Mouse (Mus musculus) embryonic facial prominence, embryonic 15.5 days (tissue): ENCODE data around the gene Ammecr1. TPM values are rescaled to one million over a fixed set of nuclear protein-coding genes. Genes with fewer than 3 reads are reported as not detected.

ENCODE experiments used
- ATAC-seq: fragments of 200-750 bp; cut with Nextera tagmentation; 2 replicates; pipeline ENCODE4 v1.8.0; 2017; ENCODE audit warnings: low read depth, moderate TSS enrichment; ENCODE audit not compliant: insufficient number of reproducible peaks, low FRiP score, low TSS enrichment
- H3K27ac ChIP-seq: fragments of 300-500 bp; sonication (generic); replicated peaks from 2 replicates; pipeline ENCODE4 v1.5.1; 2015; ENCODE audit warnings: mild to moderate bottlenecking, inconsistent platforms
- H3K27me3 ChIP-seq: fragments of 300-500 bp; sonication (generic); 2 replicates; pipeline ENCODE4 v1.6.1; 2015; ENCODE audit warnings: inconsistent platforms
- H3K36me3 ChIP-seq: fragments of 300-500 bp; sonication (generic); 2 replicates; pipeline ENCODE4 v1.6.1; 2015; ENCODE audit warnings: mild to moderate bottlenecking, inconsistent platforms
- H3K4me1 ChIP-seq: fragments of 300-500 bp; sonication (generic); 2 replicates; pipeline ENCODE4 v1.6.1; 2015; ENCODE audit warnings: inconsistent platforms
- H3K4me2 ChIP-seq: fragments of 300-500 bp; sonication (generic); replicated peaks from 2 replicates; pipeline ENCODE4 v1.6.1; 2015; ENCODE audit warnings: mild to moderate bottlenecking, inconsistent platforms
- H3K4me3 ChIP-seq: fragments of 300-500 bp; sonication (generic); replicated peaks from 2 replicates; pipeline ENCODE4 v1.5.1; 2015; ENCODE audit warnings: mild to moderate bottlenecking, inconsistent platforms
- H3K9ac ChIP-seq: fragments of 300-500 bp; sonication (generic); 2 replicates; pipeline ENCODE4 v1.6.1; 2015; ENCODE audit warnings: inconsistent platforms
- H3K9me3 ChIP-seq: fragments of 300-500 bp; sonication (generic); replicated peaks from 2 replicates; pipeline ENCODE4 v1.6.1; 2016; ENCODE audit warnings: inconsistent platforms
- WGBS: fragments of 180-500 bp; shearing (Covaris S2); methylation state at CpG from one replicate; pipeline ENCODE4 v1.1.7; 2015; 5-methylcytosine and 5-hydroxymethylcytosine counted together
- polyA plus RNA-seq: library from polyadenylated mRNA; unstranded; fragments of >200 nt; fragmentation: Nextera tagmentation; extraction: Ambion mirVana; gene quantifications from 2 replicates; pipeline ENCODE4 v1.2.1, GENCODE M21; 2015

The Ammecr1 gene
- polyA plus RNA-seq, 1 experiment from 2014 or later, result 18.9 TPM

GRCm38 (mm10) chrX:142980855-142981529, 14.5 kb upstream of the Ammecr1 start:
- Histone ChIP-seq H3K4me3 (no peak overlapping the region), H3K36me3 (no peaks in the 10 kb centered on the region), H3K9me3 (no peaks in the 10 kb centered on the region), H3K27ac (no peak overlapping the region), H3K4me1 (no peaks in the 10 kb centered on the region), H3K4me2 (no peak overlapping the region), H3K27me3 (peaks cover 4% of the 10 kb centered on the region; the same call in 1 of the 2 replicates), H3K9ac (no peak overlapping the region)
- 70% methylated on average over 2 of the region's 2 CpGs for WGBS
- ATAC-seq, result no peak

GRCm38 (mm10) chrX:142979224-142979623, 12.7 kb upstream of the Ammecr1 start:
- H3K4me2 ChIP-seq, result no peak overlapping the region
- no peaks in the 10 kb centered on the region for H3K36me3 ChIP-seq
- H3K27ac ChIP-seq, result no peak overlapping the region
- no peak overlapping the region for H3K4me3 ChIP-seq
- 68% methylated on average over 4 of the region's 4 CpGs for whole genome bisulfite sequencing
- no peaks in the 10 kb centered on the region for H3K9me3 ChIP-seq
- peaks cover 4% of the 10 kb centered on the region; the same call in 1 of the 2 replicates for H3K27me3 ChIP-seq
- H3K9ac ChIP-seq, result no peak overlapping the region
- no peak for ATAC-seq
- no peaks in the 10 kb centered on the region for H3K4me1 ChIP-seq

- no peak overlapping the region for H3K4me2 ChIP-seq
- no peak overlapping the region for H3K4me3 ChIP-seq
- H3K4me1 ChIP-seq, result no peaks in the 10 kb centered on the region
- H3K9ac ChIP-seq, result no peak overlapping the region
- H3K9me3 ChIP-seq, result no peaks in the 10 kb centered on the region
- no peaks in the 10 kb centered on the region for H3K36me3 ChIP-seq
- no peaks in the 10 kb centered on the region for H3K27me3 ChIP-seq
- no peak for ATAC-seq
- no peak overlapping the region for H3K27ac ChIP-seq
- 49% methylated on average over 7 of the region's 7 CpGs for WGBS
Measured at GRCm38 (mm10) chrX:142972443-142972970, 6.0 kb upstream of the Ammecr1 start.

- Histone ChIP-seq H3K9me3 (no peaks in the 10 kb centered on the region), H3K4me3 (no peak overlapping the region), H3K36me3 (no peaks in the 10 kb centered on the region), H3K9ac (no peak overlapping the region), H3K4me1 (no peaks in the 10 kb centered on the region), H3K4me2 (no peak overlapping the region), H3K27me3 (no peaks in the 10 kb centered on the region), H3K27ac (no peak overlapping the region)
- WGBS, result 74% methylated on average over 3 of the region's 3 CpGs
- ATAC-seq, result no peak
Measured at GRCm38 (mm10) chrX:142971759-142972158, 5.2 kb upstream of the Ammecr1 start.

GRCm38 (mm10) chrX:142967067-142967466, 539 bp upstream of the Ammecr1 start:
- Histone ChIP-seq H3K4me2 (peak overlapping the region; percentile 38), H3K27ac (no peak overlapping the region), H3K9ac (no peak overlapping the region), H3K4me1 (no peaks in the 10 kb centered on the region), H3K9me3 (no peaks in the 10 kb centered on the region), H3K4me3 (peak overlapping the region; percentile 63), H3K27me3 (0 out of 2 replicates have a peak, but pooled peaks cover 4% of the 10 kb centered on the region), H3K36me3 (no peaks in the 10 kb centered on the region)
- no peak for ATAC-seq
- WGBS, result 44% methylated on average over 7 of the region's 7 CpGs

GRCm38 (mm10) chrX:142965236-142966007, 1.1 kb downstream of the Ammecr1 start:
- H3K9ac ChIP-seq, result peak overlapping the region; percentile 62
- H3K27me3 ChIP-seq, result 0 out of 2 replicates have a peak, but pooled peaks cover 4% of the 10 kb centered on the region
- H3K4me2 ChIP-seq, result peak overlapping the region; percentile 45
- 15% methylated on average over 23 of the region's 23 CpGs for WGBS
- H3K4me3 ChIP-seq, result peak overlapping the region; percentile 63
- H3K4me1 ChIP-seq, result no peaks in the 10 kb centered on the region
- ATAC-seq, result no peak
- peak overlapping the region; percentile 85; the same call in 1 of the 2 replicates for H3K27ac ChIP-seq
- no peaks in the 10 kb centered on the region for H3K36me3 ChIP-seq
- no peaks in the 10 kb centered on the region for H3K9me3 ChIP-seq

- H3K4me3 ChIP-seq, result no peak overlapping the region
- H3K4me2 ChIP-seq, result no peak overlapping the region
- no peaks in the 10 kb centered on the region; the same call in 1 of the 2 replicates for H3K27me3 ChIP-seq
- no peak for ATAC-seq
- no peak overlapping the region for H3K27ac ChIP-seq
- H3K4me1 ChIP-seq, result no peaks in the 10 kb centered on the region
- WGBS, result 71% methylated on average over 2 of the region's 2 CpGs
- H3K36me3 ChIP-seq, result no peaks in the 10 kb centered on the region
- no peak overlapping the region for H3K9ac ChIP-seq
- H3K9me3 ChIP-seq, result no peaks in the 10 kb centered on the region
Measured at GRCm38 (mm10) chrX:142960434-142960833, 6.1 kb downstream of the Ammecr1 start.

GRCm38 (mm10) chrX:142959674-142960307, 6.7 kb downstream of the Ammecr1 start:
- Histone ChIP-seq H3K27ac (no peak overlapping the region), H3K4me1 (no peaks in the 10 kb centered on the region), H3K9me3 (no peaks in the 10 kb centered on the region), H3K36me3 (no peaks in the 10 kb centered on the region), H3K4me2 (no peak overlapping the region), H3K4me3 (no peak overlapping the region), H3K9ac (no peak overlapping the region), H3K27me3 (no peaks in the 10 kb centered on the region; the same call in 1 of the 2 replicates)
- 61% methylated on average over 4 of the region's 4 CpGs for WGBS
- no peak for ATAC-seq

GRCm38 (mm10) chrX:142928430-142928829, 38.1 kb downstream of the Ammecr1 start:
- 73% methylated on average over 4 of the region's 4 CpGs for WGBS
- no peak for ATAC-seq
- H3K36me3 ChIP-seq, result no peaks in the 10 kb centered on the region

GRCm38 (mm10) chrX:142917394-142917793, 49.1 kb downstream of the Ammecr1 start:
- H3K4me3 ChIP-seq, result no peak overlapping the region
- 56% methylated on average over 3 of the region's 3 CpGs for WGBS
- H3K36me3 ChIP-seq, result no peaks in the 10 kb centered on the region
- H3K27me3 ChIP-seq, result no peaks in the 10 kb centered on the region
- no peak overlapping the region for H3K4me2 ChIP-seq
- H3K9ac ChIP-seq, result no peak overlapping the region
- ATAC-seq, result no peak
- no peak overlapping the region for H3K27ac ChIP-seq
- no peaks in the 10 kb centered on the region for H3K9me3 ChIP-seq
- H3K4me1 ChIP-seq, result no peaks in the 10 kb centered on the region

More at GRCm38 (mm10) chrX:142928430-142928829, 38.1 kb downstream of the Ammecr1 start:
- Histone ChIP-seq H3K27ac (no peak overlapping the region), H3K9me3 (no peaks in the 10 kb centered on the region), H3K27me3 (no peaks in the 10 kb centered on the region; the same call in 1 of the 2 replicates), H3K9ac (no peak overlapping the region), H3K4me3 (no peak overlapping the region), H3K4me2 (no peak overlapping the region), H3K4me1 (no peaks in the 10 kb centered on the region)

GRCm38 (mm10) chrX:142916719-142917118, 49.8 kb downstream of the Ammecr1 start:
- no peak overlapping the region for H3K4me3 ChIP-seq
- ATAC-seq, result no peak
- H3K9me3 ChIP-seq, result no peaks in the 10 kb centered on the region
- no peak overlapping the region for H3K4me2 ChIP-seq
- no peak overlapping the region for H3K27ac ChIP-seq
- H3K27me3 ChIP-seq, result no peaks in the 10 kb centered on the region
- H3K36me3 ChIP-seq, result no peaks in the 10 kb centered on the region
- no peaks in the 10 kb centered on the region for H3K4me1 ChIP-seq
- 47% methylated on average over 4 of the region's 4 CpGs for WGBS
- no peak overlapping the region for H3K9ac ChIP-seq
